Mouse (Mus musculus): ENCODE data around the gene Pde1a.

Gene Pde1a

GRCm38 (mm10) chr2:79819543-79819942, 309.7 kb downstream of the Pde1a start:
- no peak for DNase-seq (ENCODE audit: low read depth, low spot score)

- DNase-seq (ENCODE audit: low read depth, low spot score): no peak
These were observed 313.4 kb downstream of the Pde1a start for GRCm38 (mm10) chr2:79815708-79816484.

GRCm38 (mm10) chr2:79798627-79799026, 330.6 kb downstream of the Pde1a start:
- DNase-seq (ENCODE audit: low read depth, low spot score): no peak

- no peak for DNase-seq (ENCODE audit: low read depth, low spot score)
These were observed 331.8 kb downstream of the Pde1a start for GRCm38 (mm10) chr2:79797444-79797843.

GRCm38 (mm10) chr2:79793186-79793585, 336.1 kb downstream of the Pde1a start:
- no peak for DNase-seq (ENCODE audit: low read depth, low spot score)

GRCm38 (mm10) chr2:79786467-79786866, 342.8 kb downstream of the Pde1a start:
- no peak for DNase-seq (ENCODE audit: low read depth, low spot score)

GRCm38 (mm10) chr2:79785541-79786134, 343.6 kb downstream of the Pde1a start:
- DNase-seq (ENCODE audit: low read depth, low spot score): no peak

All from brain, adult 2 months (tissue).